Mouse (Mus musculus) liver, adult 2 months (tissue): Measurements from ENCODE around the gene Ccdc9b. TPM values are rescaled to one million over a fixed set of nuclear protein-coding genes. Genes with fewer than 3 reads are reported as not detected.

ENCODE experiments used
- DNase-seq: peaks from one replicate; pipeline ENCODE4 v3.0.0-alpha.2; 2011; ENCODE audit warnings: low read depth, low spot score; ENCODE audit errors: extremely low read depth
- H3K27ac ChIP-seq: fragments of 200-500 bp; replicated peaks from 2 replicates; pipeline ENCODE4 v1.5.1; 2012; ENCODE audit warnings: low read depth, mild to moderate bottlenecking, control low read depth, inconsistent platforms, low read length; ENCODE audit not compliant: insufficient read depth
- H3K27me3 ChIP-seq: fragments of 200-500 bp; 2 replicates; pipeline ENCODE4 v1.6.1; 2012; ENCODE audit warnings: mild to moderate bottlenecking, moderate library complexity, low read length, inconsistent platforms; ENCODE audit not compliant: control insufficient read depth, insufficient read depth
- H3K36me3 ChIP-seq: fragments of 200-500 bp; 2 replicates; pipeline ENCODE4 v1.6.1; 2012; ENCODE audit warnings: low read length, inconsistent platforms; ENCODE audit not compliant: control insufficient read depth, insufficient read depth
- H3K4me1 ChIP-seq: fragments of 200-500 bp; 2 replicates; pipeline ENCODE4 v1.6.1; 2011; ENCODE audit warnings: low read length; ENCODE audit not compliant: control insufficient read depth, insufficient read depth
- H3K4me3 ChIP-seq: fragments of 200-500 bp; 2 replicates; pipeline ENCODE4 v1.5.1; 2011; ENCODE audit warnings: low read depth, mild to moderate bottlenecking, control low read depth, low read length, moderate library complexity; ENCODE audit not compliant: insufficient read depth
- H3K79me2 ChIP-seq: fragments of 200-500 bp; 2 replicates; pipeline ENCODE4 v1.6.1; 2012; ENCODE audit warnings: inconsistent platforms, mild to moderate bottlenecking, low read length, moderate library complexity; ENCODE audit not compliant: control insufficient read depth, insufficient read depth
- H3K9ac ChIP-seq: fragments of 200-500 bp; 2 replicates; pipeline ENCODE4 v1.6.1; 2012; ENCODE audit warnings: low read depth, mild to moderate bottlenecking, control low read depth, inconsistent platforms, low read length
- CTCF ChIP-seq: fragments of 200-500 bp; IDR thresholded peaks from 2 replicates; pipeline ENCODE4 v1.5.1; 2011; ENCODE audit warnings: low read depth, low read length, control low read depth
- POLR2A ChIP-seq: fragments of 200-500 bp; IDR thresholded peaks from 2 replicates; pipeline ENCODE4 v1.6.1; 2011; ENCODE audit warnings: low read length, control low read depth; ENCODE audit not compliant: insufficient read depth; ENCODE audit errors: extremely low read depth
- WGBS: fragments of 180-500 bp; shearing (Covaris S2); methylation state at CpG from one replicate; pipeline ENCODE4 v1.1.7; 2018; 5-methylcytosine and 5-hydroxymethylcytosine counted together
- polyA plus RNA-seq: library from polyadenylated mRNA; depleted of rRNA; stranded (reverse); fragments of >200 nt; gene quantifications from 2 replicates; pipeline ENCODE4 v1.2.3, GENCODE M21; 2012; rRNA removed
- total RNA-seq: library from RNA; depleted of rRNA; stranded (reverse); fragments of >200 nt; gene quantifications from 2 replicates; pipeline ENCODE4 v1.2.3, GENCODE M21; 2014; rRNA removed

Gene Ccdc9b
- total and polyA plus RNA-seq, 2 experiments: 0.94 to 1.9 TPM

DNA sequence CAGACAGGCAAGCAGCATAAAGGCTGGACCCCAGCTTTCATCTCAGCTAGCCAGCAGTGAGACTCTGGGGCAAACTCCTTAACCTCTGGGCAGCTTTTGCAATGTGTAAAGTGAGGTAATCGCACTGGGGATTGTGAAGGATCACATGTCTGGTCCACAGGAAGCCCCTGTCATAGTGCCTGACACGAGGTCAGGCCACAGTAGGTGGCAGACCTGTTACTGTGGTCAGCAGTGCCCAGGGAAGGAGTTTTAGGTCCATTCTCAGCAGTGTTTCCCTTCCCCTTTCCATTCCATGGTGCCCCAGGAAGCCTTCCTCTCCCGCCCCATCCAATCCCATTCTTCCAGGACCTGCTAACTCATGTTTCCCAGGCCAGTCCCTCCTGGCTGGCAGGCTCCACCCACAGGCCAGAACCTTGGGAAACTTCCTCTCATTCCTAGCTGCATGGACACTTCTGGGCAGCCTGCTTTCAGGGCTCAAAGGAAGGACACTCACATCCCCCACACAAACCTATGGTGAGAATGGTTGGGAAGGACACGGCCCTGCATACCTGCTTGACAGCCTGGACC is 52.7 kb downstream of the Ccdc9b start:
- no peak for DNase-seq
- Histone ChIP-seq H3K4me3 (no peak overlapping the region), H3K36me3 (no peaks in the 10 kb centered on the region), H3K4me1 (peaks cover 7% of the 10 kb centered on the region; the same call in 1 of the 2 replicates), H3K79me2 (no peaks in the 10 kb centered on the region), H3K27ac (no peak overlapping the region), H3K27me3 (peaks cover 7% of the 10 kb centered on the region; the same call in 1 of the 2 replicates), H3K9ac (no peak overlapping the region)
- 48% methylated on average over 4 of the region's 4 CpGs for WGBS
- TF ChIP-seq CTCF: no peak

DNA sequence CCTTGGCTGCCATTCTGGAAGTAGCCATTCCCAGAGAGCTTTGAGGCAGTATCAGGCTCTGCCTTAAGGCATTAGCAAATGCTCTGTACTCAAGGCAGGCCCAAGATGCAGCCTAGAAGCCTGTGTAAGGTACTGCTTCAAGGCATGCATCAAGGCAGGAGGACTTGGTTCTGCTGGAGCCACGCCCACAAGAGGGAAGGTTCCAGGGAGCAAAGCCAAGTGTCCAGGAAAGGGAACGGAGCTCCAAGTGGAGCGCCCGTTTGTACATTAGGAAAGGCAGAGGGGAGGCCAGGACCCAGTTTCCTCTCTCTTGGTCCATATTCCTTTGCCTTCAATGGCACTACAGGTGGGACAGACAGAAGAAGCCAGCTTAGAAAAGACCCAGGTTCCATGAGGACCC is 54.0 kb downstream of the Ccdc9b start:
- no peaks in the 10 kb centered on the region for H3K79me2 ChIP-seq
- H3K4me1 ChIP-seq: peaks cover 7% of the 10 kb centered on the region; the same call in 1 of the 2 replicates
- no peak for DNase-seq
- H3K4me3 ChIP-seq: no peak overlapping the region
- no peak overlapping the region for H3K27ac ChIP-seq
- no peak overlapping the region for H3K9ac ChIP-seq
- WGBS: 64% methylated on average over 4 of the region's 4 CpGs
- TF ChIP-seq POLR2A (no peak), CTCF (no peak)
- no peaks in the 10 kb centered on the region for H3K36me3 ChIP-seq
- H3K27me3 ChIP-seq: peaks cover 17% of the 10 kb centered on the region

DNA sequence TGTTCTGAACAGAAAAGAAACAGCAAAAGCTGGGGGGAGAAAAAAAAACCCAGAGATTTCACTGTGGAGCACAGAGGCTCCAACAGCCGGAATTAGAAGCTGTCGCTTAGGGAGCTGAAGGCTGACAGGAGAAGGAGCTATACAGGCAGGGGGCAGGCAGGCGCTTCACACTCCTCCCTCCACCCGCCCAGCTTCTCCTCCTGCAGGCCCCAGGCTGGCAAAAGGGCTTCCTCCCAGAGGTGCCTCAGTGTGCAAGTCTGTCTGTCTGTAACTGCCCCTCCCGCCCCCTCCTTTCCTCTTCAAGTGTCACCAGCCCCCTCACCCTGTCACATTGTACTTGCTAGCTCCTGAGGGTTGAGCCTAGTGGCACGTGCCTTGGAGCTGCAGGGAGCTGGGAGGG is 56.0 kb downstream of the Ccdc9b start:
- DNase-seq: no peak
- TF ChIP-seq CTCF (no peak), POLR2A (no peak)
- H3K36me3 ChIP-seq: no peaks in the 10 kb centered on the region
- H3K27ac ChIP-seq: no peak overlapping the region
- H3K9ac ChIP-seq: no peak overlapping the region
- 52% methylated on average over 6 of the region's 6 CpGs for WGBS
- peaks cover 32% of the 10 kb centered on the region for H3K27me3 ChIP-seq
- no peak overlapping the region for H3K4me3 ChIP-seq
- no peaks in the 10 kb centered on the region for H3K79me2 ChIP-seq
- H3K4me1 ChIP-seq: peaks cover 12% of the 10 kb centered on the region

Other genes starting within 250 kb of the Ccdc9b start
- gene Bmf, start 213.0 kb downstream of the Ccdc9b start, total RNA-seq: 10.9 and 17.0 TPM in 2 replicates
- gene Bmf, start 213.0 kb downstream of the Ccdc9b start, polyA plus RNA-seq: 3.9 and 5.7 TPM in 2 replicates
- 0.65 and 2.3 TPM in 2 replicates for gene Bub1b, start 164.4 kb downstream of the Ccdc9b start, total RNA-seq
- gene Bub1b, start 164.4 kb downstream of the Ccdc9b start, polyA plus RNA-seq: 0.20 and 0.21 TPM in 2 replicates
- gene Pak6, start 99.4 kb downstream of the Ccdc9b start, total RNA-seq: 0.07 TPM in 1 of 2 replicates, not detected in the other
- 0.23 and 0.25 TPM in 2 replicates for gene Pak6, start 99.4 kb downstream of the Ccdc9b start, polyA plus RNA-seq
- gene Ankrd63, start 58.7 kb downstream of the Ccdc9b start, total RNA-seq: not detected in 2 replicates
- not detected in 2 replicates for gene Ankrd63, start 58.7 kb downstream of the Ccdc9b start, polyA plus RNA-seq
- 1.2 and 1.7 TPM in 2 replicates for gene Plcb2, start 34.2 kb downstream of the Ccdc9b start, total RNA-seq
- 0.68 and 0.80 TPM in 2 replicates for gene Plcb2, start 34.2 kb downstream of the Ccdc9b start, polyA plus RNA-seq
- gene Inafm2, start 16.9 kb downstream of the Ccdc9b start, total RNA-seq: 4.4 and 5.4 TPM in 2 replicates
- gene Inafm2, start 16.9 kb downstream of the Ccdc9b start, polyA plus RNA-seq: 4.7 TPM in 2 replicates
- gene Phgr1, start 10.1 kb upstream of the Ccdc9b start, total RNA-seq: not detected in 2 replicates
- gene Phgr1, start 10.1 kb upstream of the Ccdc9b start, polyA plus RNA-seq: 1.0 and 1.6 TPM in 2 replicates
- 1.0 and 1.3 TPM in 2 replicates for gene Disp2, start 17.1 kb upstream of the Ccdc9b start, total RNA-seq
- gene Disp2, start 17.1 kb upstream of the Ccdc9b start, polyA plus RNA-seq: 1.3 and 1.5 TPM in 2 replicates
- 0.83 and 2.7 TPM in 2 replicates for gene Knstrn, start 51.3 kb upstream of the Ccdc9b start, total RNA-seq
- 0.11 and 0.22 TPM in 2 replicates for gene Knstrn, start 51.3 kb upstream of the Ccdc9b start, polyA plus RNA-seq
- 127 and 146 TPM in 2 replicates for gene Ivd, start 99.3 kb upstream of the Ccdc9b start, total RNA-seq
- 146 and 216 TPM in 2 replicates for gene Ivd, start 99.3 kb upstream of the Ccdc9b start, polyA plus RNA-seq
- gene Bahd1, start 137.7 kb upstream of the Ccdc9b start, total RNA-seq: 2.3 and 3.1 TPM in 2 replicates
- 5.8 and 6.3 TPM in 2 replicates for gene Bahd1, start 137.7 kb upstream of the Ccdc9b start, polyA plus RNA-seq
- gene Chst14, start 163.8 kb upstream of the Ccdc9b start, total RNA-seq: 0.55 and 1.2 TPM in 2 replicates
- 1.8 and 2.0 TPM in 2 replicates for gene Chst14, start 163.8 kb upstream of the Ccdc9b start, polyA plus RNA-seq